Mouse (Mus musculus) limb, embryonic 11.5 days (tissue): ENCODE measurements around the gene Gm21440. TPM values are rescaled to one million over a fixed set of nuclear protein-coding genes. Genes with fewer than 3 reads are reported as not detected.
"Not testable (repeated sequence)": the region's sequence is repeated elsewhere in the genome, so short reads cannot be mapped to it uniquely, and the experiment has no call there.

Experiments used
- ATAC-seq: fragments of 200-750 bp; cut with Nextera tagmentation; 2 replicates; pipeline ENCODE4 v1.8.0; 2017; ENCODE audit warnings: low read depth; ENCODE audit not compliant: insufficient number of reproducible peaks, low FRiP score, low TSS enrichment
- DNase-seq: peaks from one replicate; pipeline ENCODE4 v3.0.0-alpha.2; 2015; ENCODE audit warnings: low spot score
- H3K27ac ChIP-seq: fragments of 300-500 bp; sonication (generic); replicated peaks from 2 replicates; pipeline ENCODE4 v1.5.1; 2014; ENCODE audit warnings: low read depth, mild to moderate bottlenecking, low read length
- H3K27me3 ChIP-seq: fragments of 300-500 bp; sonication (generic); 2 replicates; pipeline ENCODE4 v1.6.1; 2014; ENCODE audit warnings: mild to moderate bottlenecking, low read length, mixed read lengths; ENCODE audit not compliant: control insufficient read depth, insufficient read depth
- H3K36me3 ChIP-seq: fragments of 300-500 bp; sonication (generic); 2 replicates; pipeline ENCODE4 v1.6.1; 2014; ENCODE audit warnings: mild to moderate bottlenecking, low read length, moderate library complexity, mixed read lengths; ENCODE audit not compliant: control insufficient read depth, insufficient read depth
- H3K4me1 ChIP-seq: fragments of 300-500 bp; sonication (generic); 2 replicates; pipeline ENCODE4 v1.6.1; 2014; ENCODE audit warnings: low read length, mixed read lengths; ENCODE audit not compliant: control insufficient read depth, insufficient read depth
- H3K4me2 ChIP-seq: fragments of 300-500 bp; sonication (generic); 2 replicates; pipeline ENCODE4 v1.6.1; 2014; ENCODE audit warnings: low read depth, mild to moderate bottlenecking, moderate library complexity; ENCODE audit not compliant: severe bottlenecking
- H3K4me3 ChIP-seq: fragments of 300-500 bp; sonication (generic); 2 replicates; pipeline ENCODE4 v1.5.1; 2014; ENCODE audit warnings: low read depth, low read length
- H3K9ac ChIP-seq: fragments of 300-500 bp; sonication (generic); 2 replicates; pipeline ENCODE4 v1.6.1; 2014; ENCODE audit warnings: mild to moderate bottlenecking, low read length
- H3K9me3 ChIP-seq: fragments of 300-500 bp; sonication (generic); 2 replicates; pipeline ENCODE4 v1.6.1; 2016; ENCODE audit warnings: low read length; ENCODE audit not compliant: control insufficient read depth
- WGBS: fragments of 180-500 bp; shearing (Covaris S2); extraction: QIAGEN DNeasy Blood & Tissue Kit; methylation state at CpG from one replicate; pipeline ENCODE4 v1.1.7; 2014; 5-methylcytosine and 5-hydroxymethylcytosine counted together
- polyA plus RNA-seq: library from polyadenylated mRNA; unstranded; fragments of >200 nt; fragmentation: Nextera tagmentation; extraction: Ambion mirVana; gene quantifications from 2 replicates; pipeline ENCODE4 v1.2.1, GENCODE M21; 2014

Gm21440 gene
- polyA plus RNA-seq = not detected in 2 replicates

GRCm38 (mm10) chrY:13252091-13252490 is at the start of gene Gm21440, which contains the start of gene Gm21454:
TSS of gene Gm21440 (plus strand) at chrY:13252391.
TSS of gene Gm21454 (plus strand) at chrY:13252442.
- not testable (repeated sequence) for ATAC-seq, H3K4me3 ChIP-seq, DNase-seq, H3K27me3 ChIP-seq, H3K9me3 ChIP-seq, H3K9ac ChIP-seq, H3K4me2 ChIP-seq, H3K4me1 ChIP-seq, H3K27ac ChIP-seq, H3K36me3 ChIP-seq

DNA sequence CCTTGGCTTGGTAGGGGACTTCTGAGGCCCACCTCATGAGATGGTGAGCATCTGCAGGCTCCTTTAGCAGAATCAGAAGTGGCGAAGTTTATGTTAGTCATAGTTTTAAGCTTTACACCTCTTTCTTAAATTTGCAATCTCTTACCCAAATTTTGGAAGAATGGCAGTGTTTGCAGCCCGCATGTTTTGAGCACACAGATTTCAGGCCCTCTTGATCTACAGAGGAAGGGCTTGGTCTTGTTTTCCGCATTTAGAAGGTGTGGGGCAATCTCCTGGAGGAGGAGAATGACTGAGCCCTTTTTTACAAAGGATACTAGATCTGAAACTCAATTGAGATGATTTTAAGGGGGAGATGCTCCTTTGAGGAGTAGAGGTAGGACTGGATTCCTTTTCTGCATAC is 28.4 kb upstream of the Gm21440 start, which contains the start of gene Gm21828:
Gene Gm21828 (minus strand): TSS at position 101 of the 400 bp plus-strand sequence.
- not testable (repeated sequence) for H3K9me3 ChIP-seq, H3K27me3 ChIP-seq, H3K9ac ChIP-seq, H3K4me3 ChIP-seq, H3K4me1 ChIP-seq, H3K4me2 ChIP-seq, DNase-seq, H3K27ac ChIP-seq, ATAC-seq, H3K36me3 ChIP-seq
- WGBS = no CpG with 5 or more reads among the region's 3 CpGs

Other genes with a start within 250 kb of the Gm21440 start
- not detected in 2 replicates for gene Gm20807, start 209.5 kb upstream of the Gm21440 start, polyA plus RNA-seq
- gene Gm21891, start 118.9 kb upstream of the Gm21440 start, polyA plus RNA-seq = not detected in 2 replicates
- gene Gm21425, start 90.4 kb upstream of the Gm21440 start, polyA plus RNA-seq = not detected in 2 replicates
- gene Gm21828, start 28.5 kb upstream of the Gm21440 start, polyA plus RNA-seq = not detected in 2 replicates
- gene Gm21454, start 51 bp downstream of the Gm21440 start, polyA plus RNA-seq = not detected in 2 replicates
- gene Gm21725, start 96.7 kb downstream of the Gm21440 start, polyA plus RNA-seq = not detected in 2 replicates
- gene Gm21866, start 213.2 kb downstream of the Gm21440 start, polyA plus RNA-seq = not detected in 2 replicates
- gene Gm20773, start 241.6 kb downstream of the Gm21440 start, polyA plus RNA-seq = not detected in 2 replicates